Mouse (Mus musculus): ENCODE measurements around the gene Arhgef25. TPM values are rescaled to one million over a fixed set of nuclear protein-coding genes. Genes with fewer than 3 reads are reported as not detected.

Arhgef25 gene
- 100 to 1,000 TPM; 196 to 200 TPM for total RNA-seq (2021)
- long read RNA-seq, experiment 1, transcript Arhgef25-205 (15 exons, 2,475 nt), result major isoform, 10 of 28 reads
- long read RNA-seq, experiment 1, partial matches to known transcripts, result 5 of 28 reads
- long read RNA-seq, experiment 1, other reads (novel, unspliced or antisense), result 11 of 28 reads
- long read RNA-seq, experiment 2, transcript Arhgef25-205 (15 exons, 2,475 nt), result major isoform, 15 of 40 reads
- long read RNA-seq, experiment 2, partial matches to known transcripts, result 10 of 40 reads
- long read RNA-seq, experiment 2, other reads (novel, unspliced or antisense), result 14 of 40 reads

GRCm38 (mm10) chr10:127189651-127190381, at the start of gene Arhgef25:
TSS of gene Arhgef25 (minus strand) at chr10:127190083.
- no peak for DNase-seq (ENCODE audit: low spot score in 2 of 2)

GRCm38 (mm10) chr10:127238241-127238824, 48.5 kb upstream of the Arhgef25 start:
- DNase-seq (ENCODE audit: low spot score in 2 of 2), result no peak

- no peak for DNase-seq (ENCODE audit: low spot score in 2 of 2)
These were observed 46.7 kb upstream of the Arhgef25 start for GRCm38 (mm10) chr10:127236541-127236940.

- DNase-seq (ENCODE audit: low spot score in 2 of 2), result no peak
These were observed 43.3 kb upstream of the Arhgef25 start for GRCm38 (mm10) chr10:127233141-127233540.

- no peak for DNase-seq (ENCODE audit: low spot score in 2 of 2)
These were observed 41.9 kb upstream of the Arhgef25 start for GRCm38 (mm10) chr10:127231741-127232140.

- DNase-seq (ENCODE audit: low spot score in 2 of 2), result no peak
These were observed 40.8 kb upstream of the Arhgef25 start for GRCm38 (mm10) chr10:127230693-127231092.

GRCm38 (mm10) chr10:127228897-127229296, 39.0 kb upstream of the Arhgef25 start:
- peak in 1 of 2 experiments; percentile 76 for DNase-seq (ENCODE audit: low spot score in 2 of 2)

- DNase-seq (ENCODE audit: low spot score in 2 of 2), result no peak
These were observed 37.3 kb upstream of the Arhgef25 start for GRCm38 (mm10) chr10:127227163-127227562.

GRCm38 (mm10) chr10:127226318-127226895, 36.5 kb upstream of the Arhgef25 start:
- DNase-seq (ENCODE audit: low spot score in 2 of 2), result no peak

GRCm38 (mm10) chr10:127225732-127226131, 35.8 kb upstream of the Arhgef25 start:
- peak in 1 of 2 experiments; percentile 41 for DNase-seq (ENCODE audit: low spot score in 2 of 2)

- DNase-seq (ENCODE audit: low spot score in 2 of 2), result no peak
These were observed 35.3 kb upstream of the Arhgef25 start for GRCm38 (mm10) chr10:127225213-127225612.

- no peak for DNase-seq (ENCODE audit: low spot score in 2 of 2)
These were observed 28.5 kb upstream of the Arhgef25 start for GRCm38 (mm10) chr10:127218339-127218738.

- no peak for DNase-seq (ENCODE audit: low spot score in 2 of 2)
These were observed 27.3 kb upstream of the Arhgef25 start for GRCm38 (mm10) chr10:127217177-127217576.

- DNase-seq (ENCODE audit: low spot score in 2 of 2), result no peak
These were observed 26.6 kb upstream of the Arhgef25 start for GRCm38 (mm10) chr10:127216456-127216855.

- DNase-seq (ENCODE audit: low spot score in 2 of 2), result no peak
These were observed 24.5 kb upstream of the Arhgef25 start for GRCm38 (mm10) chr10:127214422-127214803.

GRCm38 (mm10) chr10:127213704-127214421, 24.0 kb upstream of the Arhgef25 start:
- no peak for DNase-seq (ENCODE audit: low spot score in 2 of 2)

- DNase-seq (ENCODE audit: low spot score in 2 of 2), result no peak
These were observed 23.4 kb upstream of the Arhgef25 start for GRCm38 (mm10) chr10:127213272-127213671.

GRCm38 (mm10) chr10:127211414-127211854, 21.6 kb upstream of the Arhgef25 start, which contains the start of gene Pip4k2c:
TSS of gene Pip4k2c (minus strand) at chr10:127211585.
- DNase-seq (ENCODE audit: low spot score in 2 of 2), result peak; percentile 79 to 87

- DNase-seq (ENCODE audit: low spot score in 2 of 2), result no peak
These were observed 21.1 kb upstream of the Arhgef25 start for GRCm38 (mm10) chr10:127210961-127211405.

GRCm38 (mm10) chr10:127209928-127210570, 20.2 kb upstream of the Arhgef25 start:
- DNase-seq (ENCODE audit: low spot score in 2 of 2), result no peak
